ENCODE assay signal across 1 mouse cellular context in genomic region chr12:79492175-79492574, GRCm38 (mm10).
TF ChIP-seq lines count a peak whose summit lies in the region.

No protein-coding gene starts in this region.

TF ChIP-seq in CH12.LX, 34 proteins besides CTCF, POLR2A, EP300 and RAD21 (continued from another document):
- TF ChIP-seq HCFC1 (IDR thresholded peaks at IDR 0.05; ENCODE audit: low read depth, low read length): peak; percentile 11; the same call in 1 of the 2 replicates
- peak; percentile 90 for TF ChIP-seq RCOR1 (conservative IDR thresholded peaks at IDR 0.05; ENCODE audit: low read depth, low read length)
- TF ChIP-seq SIN3A (IDR thresholded peaks at IDR 0.05; ENCODE audit: low read length): peak; percentile 65; the same call in 1 of the 2 replicates
